Mouse (Mus musculus): ENCODE measurements around the gene Fam126a. TPM values are rescaled to one million over a fixed set of nuclear protein-coding genes. Genes with fewer than 3 reads are reported as not detected.

Fam126a gene
- 30.0 and 30.4 TPM in 2 replicates for total RNA-seq (2012; rRNA removed)
- 10 to 100 TPM; 34.7 to 51.1 TPM for polyA plus RNA-seq (2012; ENCODE audit: insufficient read depth in 1 of 2, insufficient read length in 2 of 2, low read depth in 1 of 2, low replicate concordance in 2 of 2, missing spikeins in 1 of 2)

- H3K36me3 ChIP-seq (ENCODE audit: control insufficient read depth in 1 of 2, insufficient read depth in 2 of 2, low read length in 2 of 2) = peaks cover 0 to 30% of the 10 kb centered on the region in 2 experiments; a peak in 3 of 4 replicates
- peaks cover 28% of the 10 kb centered on the region for H3K79me2 ChIP-seq (ENCODE audit: control insufficient read depth, insufficient read depth, low read length, poor library complexity)
- no peaks in the 10 kb centered on the region for H3K27me3 ChIP-seq (ENCODE audit: control insufficient read depth in 1 of 2, insufficient read depth in 2 of 2, low read length in 2 of 2)
- TF ChIP-seq TAL1 (IDR thresholded peaks at IDR 0.05; ENCODE audit: low read length) = no peak
- 0 out of 2 replicates have a peak, but pooled peaks have one; percentile 12 for TF ChIP-seq GATA1 (IDR thresholded peaks at IDR 0.05; ENCODE audit: low read depth, low read length)
- peak; percentile 91 to 96 for TF ChIP-seq POLR2A (IDR thresholded peaks at IDR 0.05; ENCODE audit: control insufficient read depth in 1 of 2, insufficient read depth in 1 of 2, low read depth in 1 of 2, low read length in 2 of 2, poor library complexity in 1 of 2)
- peak; percentile 32; the same call in 1 of the 2 replicates for TF ChIP-seq ELF1 (IDR thresholded peaks at IDR 0.05; ENCODE audit: low read depth, low read length)
- TF ChIP-seq MXI1 (IDR thresholded peaks at IDR 0.05; ENCODE audit: low read depth, low read length) = peak; percentile 60
- TF ChIP-seq ETS1 (IDR thresholded peaks at IDR 0.05; ENCODE audit: low read depth, low read length) = no peak
- TF ChIP-seq ZNF384 (IDR thresholded peaks at IDR 0.05; ENCODE audit: low read depth, low read length) = no peak
- no peak for TF ChIP-seq RCOR1 (IDR thresholded peaks at IDR 0.05; ENCODE audit: low read depth, low read length)
- peak; percentile 84 for TF ChIP-seq POLR2AphosphoS2 (IDR thresholded peaks at IDR 0.05; ENCODE audit: low read length)
- peak; percentile 94 for TF ChIP-seq ZMIZ1 (IDR thresholded peaks at IDR 0.05; ENCODE audit: low read depth, low read length)
- TF ChIP-seq KAT2A (conservative IDR thresholded peaks at IDR 0.05; ENCODE audit: low read depth, low read length) = no peak
- peak; percentile 65 for TF ChIP-seq HCFC1 (IDR thresholded peaks at IDR 0.05; ENCODE audit: low read depth, low read length)
- peak; percentile 63 for TF ChIP-seq CHD2 (IDR thresholded peaks at IDR 0.05; ENCODE audit: low read length)
- no peak for TF ChIP-seq JUND (IDR thresholded peaks at IDR 0.05; ENCODE audit: low read depth, low read length)
- TF ChIP-seq MAZ (IDR thresholded peaks at IDR 0.05; ENCODE audit: low read depth, low read length) = peak; percentile 89; the same call in 1 of the 2 replicates
- peak; percentile 85 for TF ChIP-seq NELFE (IDR thresholded peaks at IDR 0.05; ENCODE audit: low read depth, low read length)
- TF ChIP-seq TCF12 (IDR thresholded peaks at IDR 0.05; ENCODE audit: low read depth, low read length) = peak; percentile 72
- no peak for TF ChIP-seq RAD21 (IDR thresholded peaks at IDR 0.05; ENCODE audit: low read depth, low read length)
- 0 out of 2 replicates have a peak, but pooled peaks have one; percentile 26 for TF ChIP-seq MYC (IDR thresholded peaks at IDR 0.05; ENCODE audit: low read depth, low read length)
- TF ChIP-seq CHD1 (IDR thresholded peaks at IDR 0.05; ENCODE audit: low read depth, low read length) = no peak
- TF ChIP-seq USF1 (IDR thresholded peaks at IDR 0.05; ENCODE audit: low read depth, low read length) = no peak
- TF ChIP-seq TBP (IDR thresholded peaks at IDR 0.05; ENCODE audit: low read depth, low read length) = peak; percentile 93
- TF ChIP-seq MAFK (IDR thresholded peaks at IDR 0.05; ENCODE audit: borderline replicate concordance, low read depth, low read length) = no peak
- no peak for TF ChIP-seq ZKSCAN1 (IDR thresholded peaks at IDR 0.05; ENCODE audit: low read depth, low read length)
- no peak for TF ChIP-seq CTCF (IDR thresholded peaks at IDR 0.05 in 2 of 3, conservative IDR thresholded peaks at IDR 0.05 in 1 of 3; ENCODE audit: control insufficient read depth in 1 of 3, insufficient read depth in 1 of 3, low read depth in 2 of 3, low read length in 3 of 3, poor library complexity in 1 of 3, severe bottlenecking in 1 of 3)
- peak; percentile 38; the same call in 1 of the 2 replicates for TF ChIP-seq NRF1 (IDR thresholded peaks at IDR 0.05; ENCODE audit: insufficient read depth, low read depth, low read length, poor library complexity, severe bottlenecking)
- 0 out of 2 replicates have a peak, but pooled peaks have one; percentile 25 for TF ChIP-seq POLR2AphosphoS5 (IDR thresholded peaks at IDR 0.05; ENCODE audit: borderline replicate concordance, low read depth, low read length)
- TF ChIP-seq EP300 (IDR thresholded peaks at IDR 0.05; ENCODE audit: low read depth in 1 of 2, low read length in 2 of 2) = no peak
- no peak for TF ChIP-seq MEF2A (IDR thresholded peaks at IDR 0.05; ENCODE audit: extremely low read depth, insufficient replicate concordance, low read depth, low read length, poor library complexity, severe bottlenecking)
- peak; percentile 85 for TF ChIP-seq SIN3A (IDR thresholded peaks at IDR 0.05; ENCODE audit: low read length)
- H3K27ac ChIP-seq (ENCODE audit: control insufficient read depth, low read depth, low read length) = peak within 1 kb of the TSS; percentile 69
- H3K4me3 ChIP-seq (ENCODE audit: control insufficient read depth in 1 of 2, insufficient read depth in 1 of 2, low read depth in 2 of 2, low read length in 2 of 2) = peak within 1 kb of the TSS; percentile 77 to 93
- H3K4me1 ChIP-seq (ENCODE audit: control insufficient read depth in 1 of 2, insufficient read depth in 2 of 2, low read length in 2 of 2) = peaks cover 11 to 22% of the 10 kb centered on the region in 2 experiments; a peak in 3 of 4 replicates
- peak; percentile 99 for DNase-seq (ENCODE audit: low read depth, low spot score)
- H3K9ac ChIP-seq (ENCODE audit: control insufficient read depth, low read depth, low read length, poor library complexity, severe bottlenecking) = peak within 1 kb of the TSS; percentile 87
- H3K9me3 ChIP-seq (replicated peaks; ENCODE audit: insufficient read depth, low read length) = no peaks in the 10 kb centered on the region
Measured at GRCm38 (mm10) chr5:24030579-24030969, at the start of gene Fam126a. Gene Fam126a, minus strand, starts transcription at chr5:24030690.
